Mouse (Mus musculus) MN1 (cell line): Measurements from ENCODE around the gene Med15.
"Not testable (repeated sequence)": the region's sequence is repeated elsewhere in the genome, so short reads cannot be mapped to it uniquely, and the experiment has no call there.

Experiments
- DNase-seq: peaks from one replicate; pipeline ENCODE4 v3.0.0-alpha.2; 2016; ENCODE audit warnings: low spot score

Med15 gene

GRCm38 (mm10) chr16:17614740-17615139, 118.0 kb downstream of the Med15 start:
- DNase-seq, result not testable (repeated sequence)

- DNase-seq, result no peak
Measured at GRCm38 (mm10) chr16:17611383-17611782, 121.3 kb downstream of the Med15 start.

GRCm38 (mm10) chr16:17605684-17606083, 127.0 kb downstream of the Med15 start:
- no peak for DNase-seq

- DNase-seq, result no peak
Measured at GRCm38 (mm10) chr16:17604941-17605340, 127.8 kb downstream of the Med15 start.
